Mouse (Mus musculus): Measurements from ENCODE around the gene Plin2. TPM values are rescaled to one million over a fixed set of nuclear protein-coding genes. Genes with fewer than 3 reads are reported as not detected.

Plin2 gene
- total and polyA plus RNA-seq, 3 experiments, result 89.4 to 120 (median 115) TPM

- no peak overlapping the region for H3K9ac ChIP-seq (ENCODE audit: low read depth, low read length)
- no peaks in the 10 kb centered on the region for H3K79me2 ChIP-seq (replicated peaks; ENCODE audit: control insufficient read depth, insufficient read depth, low read length)
- TF ChIP-seq POLR2A (IDR thresholded peaks at IDR 0.05; ENCODE audit: insufficient read depth, low read depth, low read length) (no peak), EP300 (IDR thresholded peaks at IDR 0.05; ENCODE audit: insufficient read depth, low read depth, low read length) (0 out of 2 replicates have a peak, but pooled peaks have one; percentile 8), CTCF (IDR thresholded peaks at IDR 0.05) (peak; percentile 84)
- no peak overlapping the region for H3K27ac ChIP-seq
- no peak overlapping the region for H3K4me3 ChIP-seq
- H3K4me1 ChIP-seq (ENCODE audit: control insufficient read depth, insufficient read depth, low read length), result peaks cover 6% of the 10 kb centered on the region
- WGBS, result 34% methylated on average over 6 of the region's 6 CpGs
- peaks cover under 1% of the 10 kb centered on the region; the same call in 1 of the 2 replicates for H3K36me3 ChIP-seq (ENCODE audit: control insufficient read depth, insufficient read depth, low read length)
- H3K27me3 ChIP-seq (ENCODE audit: control insufficient read depth, insufficient read depth, low read length), result no peaks in the 10 kb centered on the region
- DNase-seq, result peak; percentile 55 to 59
- intact Hi-C loops (cut with DNase I), result loop anchor here (1.0 to 2.0 kb wide), 2 partner anchors 43 to 82 kb away; partner anchors contain the start of gene Haus6
Measured at GRCm38 (mm10) chr4:86695081-86695480, 25.2 kb upstream of the Plin2 start.

- H3K79me2 ChIP-seq (replicated peaks; ENCODE audit: control insufficient read depth, insufficient read depth, low read length), result no peaks in the 10 kb centered on the region
- intact Hi-C loops (cut with DNase I), result no loop called here
- no peak overlapping the region for H3K9ac ChIP-seq (ENCODE audit: low read depth, low read length)
- DNase-seq, result no peak
- H3K4me1 ChIP-seq (ENCODE audit: control insufficient read depth, insufficient read depth, low read length), result peaks cover 13% of the 10 kb centered on the region
- no peaks in the 10 kb centered on the region for H3K27me3 ChIP-seq (ENCODE audit: control insufficient read depth, insufficient read depth, low read length)
- H3K27ac ChIP-seq, result no peak overlapping the region
- WGBS, result 91% methylated on average over 7 of the region's 7 CpGs
- H3K4me3 ChIP-seq, result no peak overlapping the region
- TF ChIP-seq CTCF (IDR thresholded peaks at IDR 0.05), result no peak
- no peak for TF ChIP-seq EP300 (IDR thresholded peaks at IDR 0.05; ENCODE audit: insufficient read depth, low read depth, low read length)
- TF ChIP-seq POLR2A (IDR thresholded peaks at IDR 0.05; ENCODE audit: insufficient read depth, low read depth, low read length), result no peak
- H3K36me3 ChIP-seq (ENCODE audit: control insufficient read depth, insufficient read depth, low read length), result peaks cover 5% of the 10 kb centered on the region
Measured at GRCm38 (mm10) chr4:86692931-86693330, 23.1 kb upstream of the Plin2 start.

- whole genome bisulfite sequencing, result 97% methylated on average over 4 of the region's 4 CpGs
- intact Hi-C loops (cut with DNase I), result no loop called here
Measured at GRCm38 (mm10) chr4:86691290-86691689, 21.4 kb upstream of the Plin2 start.

DNA sequence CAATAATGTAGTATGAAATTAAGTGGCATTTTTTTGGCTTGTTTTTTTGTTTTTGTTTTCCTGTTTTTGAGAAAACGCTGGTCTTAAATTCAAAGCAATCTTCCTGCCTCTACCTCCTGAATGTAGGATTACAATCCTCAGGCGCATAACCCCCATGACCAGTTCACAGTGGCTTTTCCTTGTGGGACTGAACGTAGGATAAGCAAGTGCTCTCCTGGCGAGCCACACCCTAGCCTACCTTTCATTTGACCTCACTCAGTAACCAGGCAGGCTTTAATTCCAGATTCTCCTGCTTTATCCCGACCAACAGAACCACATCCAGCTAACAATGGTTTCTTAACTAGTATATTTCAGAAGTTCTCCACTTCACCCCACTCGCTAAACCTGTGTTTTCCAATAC is 20.9 kb upstream of the Plin2 start:
- Histone ChIP-seq H3K27me3 (ENCODE audit: control insufficient read depth, insufficient read depth, low read length) (no peaks in the 10 kb centered on the region), H3K9ac (ENCODE audit: low read depth, low read length) (no peak overlapping the region), H3K4me1 (ENCODE audit: control insufficient read depth, insufficient read depth, low read length) (peaks cover 16% of the 10 kb centered on the region), H3K36me3 (ENCODE audit: control insufficient read depth, insufficient read depth, low read length) (peaks cover 5% of the 10 kb centered on the region), H3K79me2 (replicated peaks; ENCODE audit: control insufficient read depth, insufficient read depth, low read length) (no peaks in the 10 kb centered on the region), H3K27ac (peak overlapping the region; percentile 58), H3K4me3 (no peak overlapping the region)
- intact Hi-C loops (cut with DNase I), result no loop called here
- DNase-seq, result no peak
- TF ChIP-seq CTCF (IDR thresholded peaks at IDR 0.05) (no peak), EP300 (IDR thresholded peaks at IDR 0.05; ENCODE audit: insufficient read depth, low read depth, low read length) (no peak), POLR2A (IDR thresholded peaks at IDR 0.05; ENCODE audit: insufficient read depth, low read depth, low read length) (no peak)
- WGBS, result 87% methylated on average over 6 of the region's 6 CpGs

More at GRCm38 (mm10) chr4:86691290-86691689, 21.4 kb upstream of the Plin2 start:
- H3K4me3 ChIP-seq, result no peak overlapping the region
- H3K4me1 ChIP-seq (ENCODE audit: control insufficient read depth, insufficient read depth, low read length), result peaks cover 16% of the 10 kb centered on the region
- no peaks in the 10 kb centered on the region for H3K27me3 ChIP-seq (ENCODE audit: control insufficient read depth, insufficient read depth, low read length)
- DNase-seq, result no peak
- no peak overlapping the region for H3K9ac ChIP-seq (ENCODE audit: low read depth, low read length)
- TF ChIP-seq CTCF (IDR thresholded peaks at IDR 0.05) (no peak), POLR2A (IDR thresholded peaks at IDR 0.05; ENCODE audit: insufficient read depth, low read depth, low read length) (no peak), EP300 (IDR thresholded peaks at IDR 0.05; ENCODE audit: insufficient read depth, low read depth, low read length) (no peak)
- peaks cover 5% of the 10 kb centered on the region for H3K36me3 ChIP-seq (ENCODE audit: control insufficient read depth, insufficient read depth, low read length)
- no peaks in the 10 kb centered on the region for H3K79me2 ChIP-seq (replicated peaks; ENCODE audit: control insufficient read depth, insufficient read depth, low read length)
- H3K27ac ChIP-seq, result no peak overlapping the region; the same call in 1 of the 2 replicates

DNA sequence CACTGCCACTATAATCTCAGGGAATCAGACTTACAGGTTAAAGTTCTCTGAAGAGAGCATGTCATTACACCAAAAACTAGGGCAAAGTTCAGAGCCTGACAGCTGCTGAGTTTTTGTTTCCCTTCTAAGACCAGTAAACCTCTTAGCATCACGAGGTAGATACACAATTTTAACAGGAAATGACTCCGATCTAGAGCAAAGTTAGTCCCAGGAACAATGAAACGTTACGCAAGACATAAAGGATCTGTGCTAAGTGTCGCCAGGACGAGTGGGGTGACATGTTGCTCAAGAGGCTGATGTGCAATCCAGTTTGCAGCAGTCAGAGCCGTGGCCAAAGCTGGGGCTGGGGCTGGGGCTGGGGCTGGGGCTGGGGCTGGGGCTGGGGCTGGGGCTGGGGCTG is 20.3 kb upstream of the Plin2 start:
- peak overlapping the region; percentile 90 for H3K27ac ChIP-seq
- H3K36me3 ChIP-seq (ENCODE audit: control insufficient read depth, insufficient read depth, low read length), result peaks cover 5% of the 10 kb centered on the region
- peak; percentile 54 to 72 for DNase-seq
- intact Hi-C loops (cut with DNase I), result no loop called here
- 9% methylated on average over 7 of the region's 7 CpGs for WGBS
- H3K79me2 ChIP-seq (replicated peaks; ENCODE audit: control insufficient read depth, insufficient read depth, low read length), result no peaks in the 10 kb centered on the region
- no peak overlapping the region for H3K4me3 ChIP-seq
- H3K27me3 ChIP-seq (ENCODE audit: control insufficient read depth, insufficient read depth, low read length), result no peaks in the 10 kb centered on the region
- peak; percentile 50; the same call in 1 of the 2 replicates for TF ChIP-seq POLR2A (IDR thresholded peaks at IDR 0.05; ENCODE audit: insufficient read depth, low read depth, low read length)
- no peak for TF ChIP-seq CTCF (IDR thresholded peaks at IDR 0.05)
- TF ChIP-seq EP300 (IDR thresholded peaks at IDR 0.05; ENCODE audit: insufficient read depth, low read depth, low read length), result peak; percentile 80; the same call in 1 of the 2 replicates
- H3K9ac ChIP-seq (ENCODE audit: low read depth, low read length), result no peak overlapping the region
- H3K4me1 ChIP-seq (ENCODE audit: control insufficient read depth, insufficient read depth, low read length), result peaks cover 19% of the 10 kb centered on the region

DNA sequence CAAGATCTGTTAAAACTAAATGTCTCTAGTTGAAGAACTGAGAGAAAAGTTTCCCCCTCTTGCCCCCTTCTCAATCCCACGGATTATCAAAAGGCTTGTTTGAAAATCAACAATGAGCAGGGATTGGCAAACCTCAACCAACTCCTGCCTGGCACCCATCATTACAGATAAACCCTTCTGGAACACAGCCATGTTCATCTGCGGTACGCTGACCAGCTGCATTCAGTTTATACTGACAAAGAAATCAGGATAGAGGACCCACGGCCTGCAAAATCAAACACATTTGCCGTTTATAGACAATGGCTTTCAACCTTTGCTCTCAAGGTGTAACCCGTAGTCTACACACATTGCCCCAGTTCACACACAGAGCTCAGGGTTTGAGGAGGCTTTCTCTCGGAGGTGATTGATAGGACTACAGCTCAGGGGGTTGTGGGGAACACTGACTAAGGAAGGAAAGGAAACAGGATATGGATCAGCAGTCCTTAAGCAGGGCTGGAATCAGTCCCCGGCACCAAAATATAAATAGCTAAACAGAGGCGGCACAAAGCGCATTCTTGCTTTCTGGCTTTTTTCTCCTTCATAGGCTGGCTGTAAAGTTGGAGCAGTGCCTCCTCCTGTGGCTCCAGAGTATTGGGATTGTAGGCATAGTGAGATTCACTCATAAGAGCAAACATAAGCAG is 19.3 kb upstream of the Plin2 start:
- Histone ChIP-seq H3K79me2 (replicated peaks; ENCODE audit: control insufficient read depth, insufficient read depth, low read length) (no peaks in the 10 kb centered on the region), H3K9ac (ENCODE audit: low read depth, low read length) (peak overlapping the region; percentile 12; the same call in 1 of the 2 replicates), H3K36me3 (ENCODE audit: control insufficient read depth, insufficient read depth, low read length) (peaks cover 5% of the 10 kb centered on the region), H3K27me3 (ENCODE audit: control insufficient read depth, insufficient read depth, low read length) (no peaks in the 10 kb centered on the region), H3K27ac (peak overlapping the region; percentile 90), H3K4me1 (ENCODE audit: control insufficient read depth, insufficient read depth, low read length) (peaks cover 17% of the 10 kb centered on the region), H3K4me3 (no peak overlapping the region; the same call in 1 of the 2 replicates)
- intact Hi-C loops (cut with DNase I), result loop anchor here (2.0 kb wide), 1 partner anchor 18 kb away; the partner anchor contains the start of gene Plin2
- peak in 1 of 2 experiments; percentile 36 for DNase-seq
- 19% methylated on average over 10 of the region's 10 CpGs for WGBS
- TF ChIP-seq CTCF (IDR thresholded peaks at IDR 0.05) (no peak), POLR2A (IDR thresholded peaks at IDR 0.05; ENCODE audit: insufficient read depth, low read depth, low read length) (no peak; the same call in 1 of the 2 replicates), EP300 (IDR thresholded peaks at IDR 0.05; ENCODE audit: insufficient read depth, low read depth, low read length) (no peak)
